Comparison of ENCODE assay signal across 8 mouse cellular contexts in genomic region chr2:69712981-69713625, GRCm38 (mm10). TPM values are rescaled to one million over a fixed set of nuclear protein-coding genes. Genes with fewer than 3 reads are reported as not detected.
DNase-seq lines count a peak whose midpoint lies in the region; ATAC-seq and TF ChIP-seq lines count a peak whose summit lies in the region.

Fastkd1 (minus strand) TSS chr2:69713516.

- intact Hi-C loops in left cerebral cortex, postnatal 10 days (cut with DNase I), result no loop called here

- ATAC-seq in activated CD4-positive, CD25-positive, alpha-beta regulatory T cell, adult 4 months, result peak; percentile 100
- peak; percentile 100 for ATAC-seq in inflammation-experienced regulatory T-cells, adult 6 months
- peak; percentile 100 for ATAC-seq in megakaryocyte-erythroid progenitor cell, adult 5-6 weeks (replicated peaks; ENCODE audit: low FRiP score, low TSS enrichment, poor library complexity, severe bottlenecking)

- no peak for TF ChIP-seq CTCF in cortical plate, adult 2 months (IDR thresholded peaks at IDR 0.05; ENCODE audit: extremely low read depth, insufficient read depth, low read length)

- peak; percentile 74 for TF ChIP-seq POLR2A in cortical plate, adult 2 months (IDR thresholded peaks at IDR 0.05; ENCODE audit: extremely low read depth, insufficient read depth, low read length)

- H3K4me3 ChIP-seq in cortical plate, adult 2 months (ENCODE audit: insufficient read depth, low read length), result peak within 1 kb of the TSS; percentile 84

- H3K27ac ChIP-seq in cortical plate, adult 2 months (ENCODE audit: insufficient read depth, low read length), result peak within 1 kb of the TSS; percentile 36

- DNase-seq in gastrocnemius, postnatal 10 days, result peak; percentile 72
- peak; percentile 87 to 90 for DNase-seq in left cerebral cortex, postnatal 10 days (ENCODE audit: extremely low spot score in 1 of 2, low spot score in 2 of 2)
- DNase-seq in right cerebral cortex, postnatal 25 days, result peak; percentile 89
- peak; percentile 76 for DNase-seq in urinary bladder, postnatal 4 days (ENCODE audit: low spot score in 2 of 2)

- no peaks in the 10 kb centered on the region; the same call in 1 of the 2 replicates for H3K4me1 ChIP-seq in cortical plate, adult 2 months (ENCODE audit: control insufficient read depth, insufficient read depth, low read length)

RNA-seq across cellular contexts. Expression of gene Fastkd1, which starts in this region (rescaled TPM):
- 10 to 100 TPM in 1 of 2 experiments, 1 to 10 TPM in 1; 8.4 to 10.6 TPM for polyA plus RNA-seq in activated CD4-positive, CD25-positive, alpha-beta regulatory T cell, adult 4 months (2017; shearing (Covaris generic))
- polyA plus RNA-seq in cortical plate, adult 2 months (2012; rRNA removed), result 11.4 and 12.2 TPM in 2 replicates
- total RNA-seq in gastrocnemius, postnatal 10 days (2021), result 10 to 100 TPM; 11.0 to 12.7 TPM
- polyA plus RNA-seq in inflammation-experienced regulatory T-cells, adult 6 months (2017; shearing (Covaris generic)), result 10 to 100 TPM in 2 of 3 experiments, 1 to 10 TPM in 1; 9.4 to 11.3 (median 11.1) TPM
- 10 to 100 TPM; 20.6 to 21.6 TPM for total RNA-seq in left cerebral cortex, postnatal 10 days (2021)
- total RNA-seq in megakaryocyte-erythroid progenitor cell, adult 5-6 weeks (2014; fragmentation: Nextera tagmentation), result 21.4 and 25.6 TPM in 2 replicates
- 12.6 and 18.4 TPM in 2 replicates for total RNA-seq in megakaryocyte-erythroid progenitor cell, adult 5-6 weeks (2017)

Comparison
In these comparisons a context has a peak if more than half of its experiments do, and no peak if none do; other contexts are left out.
1. Peak in every context shown above with its lines: DNase-seq, ATAC-seq, H3K4me3 ChIP-seq and H3K27ac ChIP-seq.